Mouse (Mus musculus) neural tube, embryonic 10.5 days (tissue): ENCODE measurements at regions not wholly inside any gene's neighbourhood (a gene's known extent, or its start where the extent isn't known, plus 50 kb on each side); places are given as distances from the start of the nearest gene placed in this dataset.
A peak's percentile ranks its signal among the peaks of the same experiment; 100 is the strongest.

Experiments
- DNase-seq: peaks from one replicate; pipeline ENCODE4 v3.0.0-alpha.2; 2017; ENCODE audit warnings: low spot score; ENCODE audit errors: extremely low spot score

GRCm38 (mm10) chr5:85954526-85954925, 110.9 kb downstream of the Cenpc1 start:
- DNase-seq: no peak

GRCm38 (mm10) chr5:85936667-85937314, 128.6 kb downstream of the Cenpc1 start:
- DNase-seq: peak; percentile 37

GRCm38 (mm10) chr5:85918288-85918687, 147.1 kb downstream of the Cenpc1 start:
- DNase-seq: no peak

GRCm38 (mm10) chr5:85915000-85915399, 150.4 kb downstream of the Cenpc1 start:
- DNase-seq: no peak

- no peak for DNase-seq
These were observed 168.9 kb downstream of the Cenpc1 start for GRCm38 (mm10) chr5:85896452-85896851.

- no peak for DNase-seq
These were observed 169.6 kb downstream of the Cenpc1 start for GRCm38 (mm10) chr5:85895814-85896213.

GRCm38 (mm10) chr5:85870311-85870710, 195.1 kb downstream of the Cenpc1 start:
- DNase-seq: no peak

GRCm38 (mm10) chr5:85832556-85832955, 232.8 kb downstream of the Cenpc1 start:
- DNase-seq: no peak

GRCm38 (mm10) chr5:85795531-85796197, 269.7 kb downstream of the Cenpc1 start:
- no peak for DNase-seq

- no peak for DNase-seq
These were observed 272.2 kb downstream of the Cenpc1 start for GRCm38 (mm10) chr5:85793148-85793547.

- DNase-seq: peak; percentile 32
These were observed 284.5 kb downstream of the Cenpc1 start for GRCm38 (mm10) chr5:85780730-85781454.

GRCm38 (mm10) chr5:85780017-85780416, 285.4 kb downstream of the Cenpc1 start:
- DNase-seq: no peak

- no peak for DNase-seq
These were observed 286.2 kb downstream of the Cenpc1 start for GRCm38 (mm10) chr5:85779205-85779604.

- no peak for DNase-seq
These were observed 292.7 kb downstream of the Cenpc1 start for GRCm38 (mm10) chr5:85772660-85773059.

- no peak for DNase-seq
These were observed 293.3 kb downstream of the Cenpc1 start for GRCm38 (mm10) chr5:85772086-85772485.

GRCm38 (mm10) chr5:85767157-85767556, 298.2 kb downstream of the Cenpc1 start:
- DNase-seq: no peak

GRCm38 (mm10) chr5:85756716-85757115, 308.7 kb downstream of the Cenpc1 start:
- no peak for DNase-seq

GRCm38 (mm10) chr5:85754227-85754626, 311.2 kb downstream of the Cenpc1 start:
- DNase-seq: no peak

- no peak for DNase-seq
These were observed 312.3 kb downstream of the Cenpc1 start for GRCm38 (mm10) chr5:85753109-85753508.

GRCm38 (mm10) chr5:85751649-85752048, 313.7 kb downstream of the Cenpc1 start:
- no peak for DNase-seq

- no peak for DNase-seq
These were observed 314.5 kb downstream of the Cenpc1 start for GRCm38 (mm10) chr5:85750893-85751292.

GRCm38 (mm10) chr5:85729613-85730012, 335.8 kb downstream of the Cenpc1 start:
- DNase-seq: no peak
